Mouse (Mus musculus) adrenal gland, postnatal 10 days (tissue): ENCODE measurements around the gene Cd59a. TPM values are rescaled to one million over a fixed set of nuclear protein-coding genes. Genes with fewer than 3 reads are reported as not detected.

Experiments
- DNase-seq: peaks from one replicate; pipeline ENCODE4 v3.0.0; 2021; ENCODE audit warnings: mixed read lengths
- total RNA-seq, 2 experiments: library from RNA; stranded (reverse); gene quantifications; 2 replicates each; pipeline ENCODE4 v1.2.3; 2021

Cd59a gene
- total RNA-seq, 2 experiments from 2014 or later: 30.2 to 38.2 TPM

DNA sequence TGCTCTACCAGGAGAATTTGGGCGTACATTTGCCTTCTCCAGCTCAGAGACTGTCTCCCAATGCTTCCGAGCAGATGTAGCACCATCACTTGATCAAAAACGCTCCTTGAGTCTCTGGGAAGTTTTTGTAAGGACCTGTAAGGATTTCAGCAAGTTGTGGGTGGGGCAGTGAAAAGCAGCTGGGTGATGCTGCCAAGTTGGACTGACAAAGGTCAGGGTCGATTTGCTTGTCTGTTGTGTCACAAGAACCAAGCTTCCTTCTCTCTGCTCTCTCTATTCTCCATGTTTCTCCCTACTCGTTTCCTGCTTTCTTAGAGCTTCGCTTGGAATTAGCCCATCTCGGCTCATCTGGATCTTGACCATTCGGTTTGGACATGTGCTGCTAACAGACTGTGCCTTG is 46.5 kb downstream of the Cd59a start:
- no peak for DNase-seq

DNA sequence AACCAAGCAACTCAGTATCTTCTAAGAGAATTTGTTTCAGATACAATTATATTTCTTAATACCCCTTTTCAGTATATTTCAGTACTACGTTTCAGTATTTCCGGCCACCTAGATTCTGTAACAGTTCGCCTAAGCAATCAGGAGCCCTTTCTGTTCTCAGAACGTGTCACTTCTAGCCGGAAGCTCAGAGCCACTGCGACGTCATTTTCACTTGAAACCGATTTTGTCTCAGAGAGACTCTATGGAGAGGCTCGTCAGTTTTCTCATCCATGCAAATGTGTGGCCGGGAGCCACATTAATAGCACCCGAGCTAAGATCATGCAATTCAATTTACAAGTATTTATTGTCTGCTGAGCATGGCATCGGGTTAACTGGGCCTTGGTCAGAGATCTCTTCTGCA is 48.4 kb downstream of the Cd59a start:
- DNase-seq: no peak

DNA sequence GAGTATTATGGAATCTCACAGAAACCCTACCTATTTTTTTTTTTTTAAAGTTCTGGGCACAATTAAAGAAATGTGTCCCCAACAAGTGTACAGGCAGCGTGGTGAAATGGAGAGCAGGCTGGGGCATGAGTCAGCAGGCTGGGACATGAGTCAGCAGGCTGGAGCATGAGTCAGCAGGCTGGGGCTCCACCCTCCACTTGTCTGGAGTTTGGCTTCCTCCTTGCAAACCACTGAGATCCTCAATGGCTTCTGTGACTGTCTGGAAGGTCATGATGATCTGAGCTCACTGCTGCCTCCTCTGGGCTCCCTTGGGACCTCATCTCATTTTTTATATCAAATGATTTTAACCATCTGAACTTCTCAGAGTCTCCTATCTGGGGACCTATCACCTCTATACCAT is 50.4 kb downstream of the Cd59a start:
- peak; percentile 78 for DNase-seq

DNA sequence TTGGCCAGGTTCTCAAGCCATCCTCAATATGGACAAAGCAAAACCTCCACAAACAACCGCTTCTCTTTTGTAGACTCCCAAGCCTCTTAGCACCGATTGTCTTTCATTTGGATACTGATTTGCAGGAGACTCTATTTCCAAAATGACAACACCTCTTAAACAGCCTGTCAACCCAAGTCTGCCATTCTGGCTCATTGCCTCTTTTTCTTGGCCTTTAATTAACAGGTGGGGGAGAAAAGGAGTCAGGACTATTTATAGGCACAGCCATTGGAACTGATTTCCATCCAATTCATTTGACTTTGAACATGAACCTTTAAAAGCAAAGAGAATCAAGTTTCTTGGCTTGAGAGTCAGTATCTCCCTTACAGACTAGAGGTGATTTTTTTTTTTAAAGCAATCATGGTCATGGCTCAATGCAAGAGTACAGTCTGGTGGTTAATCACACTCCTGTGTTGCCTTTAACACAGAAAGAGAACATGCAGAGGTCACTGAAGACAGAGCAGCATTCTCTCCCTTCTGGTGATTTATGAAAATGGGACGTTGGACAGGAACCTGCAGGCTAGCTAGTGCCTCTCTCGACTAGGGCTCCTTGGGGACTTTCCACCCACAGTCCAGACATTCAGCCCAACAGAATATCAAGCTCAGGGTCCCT is 52.4 kb downstream of the Cd59a start:
- DNase-seq: no peak

DNA sequence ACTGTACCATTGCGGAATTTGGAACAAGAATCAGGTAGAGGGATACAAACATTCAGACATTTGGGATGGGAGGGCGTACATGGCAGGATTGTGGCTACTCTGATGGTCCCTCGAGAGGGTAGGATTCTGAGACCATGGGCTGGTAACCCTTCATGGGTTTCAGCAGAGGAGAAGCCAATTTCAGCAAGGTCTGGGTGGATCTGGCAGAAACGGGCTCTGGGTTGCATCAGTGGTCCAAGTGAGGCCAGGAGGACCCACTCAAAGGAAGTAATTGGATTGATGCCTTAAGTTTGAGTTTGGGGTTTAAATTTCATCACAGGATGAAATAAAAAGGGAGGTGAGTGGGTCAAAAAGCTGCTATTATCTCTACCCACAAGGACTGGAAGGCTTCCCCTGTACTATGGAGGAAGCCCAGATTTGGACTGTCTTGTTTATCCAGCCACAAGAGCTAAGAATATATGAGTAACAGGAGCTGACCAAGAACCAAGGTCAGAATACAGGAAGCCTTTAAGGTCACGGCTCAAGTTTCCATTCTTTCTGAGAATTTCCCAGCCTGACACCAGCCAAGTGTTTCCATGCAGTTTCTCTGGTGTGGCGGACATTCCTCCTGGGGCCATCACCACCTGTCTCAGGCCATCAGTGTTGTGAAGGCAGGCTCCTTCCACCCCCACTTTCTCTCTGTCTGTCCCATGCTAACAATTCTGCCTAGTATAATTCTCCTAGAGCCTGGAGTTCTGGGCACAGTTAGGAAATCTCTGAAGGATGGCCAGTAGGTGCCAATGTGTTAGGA is 55.2 kb downstream of the Cd59a start:
- DNase-seq: peak; percentile 25

DNA sequence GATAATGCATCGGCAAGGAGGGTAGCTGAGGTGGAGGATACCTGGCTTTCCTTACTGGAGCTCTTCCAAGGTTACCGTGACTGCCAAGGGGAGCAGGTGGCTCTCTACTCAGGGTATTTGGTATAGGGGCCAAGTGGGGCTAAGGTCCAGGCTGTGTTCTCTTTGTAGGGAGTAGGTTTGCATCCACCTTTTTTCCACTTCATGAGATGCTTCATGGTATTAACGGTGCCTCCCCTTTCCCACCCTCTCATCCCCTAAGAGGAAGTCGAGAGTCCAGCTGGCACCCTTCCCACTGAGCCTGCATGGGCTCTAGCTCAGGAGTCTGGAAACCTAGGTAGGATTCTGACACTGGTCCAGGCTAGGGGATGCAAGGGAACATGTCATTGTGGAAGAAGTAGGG is 57.7 kb downstream of the Cd59a start:
- DNase-seq: no peak

DNA sequence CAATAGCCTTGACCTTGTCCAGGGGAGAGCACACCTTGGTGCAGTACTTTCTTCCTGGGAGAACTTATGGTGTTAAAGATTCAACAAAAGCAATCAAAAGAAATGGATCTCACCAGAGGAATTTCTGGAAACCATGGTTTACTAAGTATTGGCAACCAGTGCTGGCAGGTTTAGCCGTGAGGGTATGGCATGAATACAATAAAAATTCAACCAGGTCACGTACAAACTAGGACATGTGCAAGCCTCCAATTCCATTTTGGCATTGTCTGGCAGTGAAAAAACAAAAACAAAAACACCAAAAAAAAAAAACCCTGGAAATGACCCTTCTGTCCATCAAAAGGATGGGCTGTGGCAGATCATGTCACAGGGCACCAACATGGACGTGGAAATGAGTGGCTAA is 58.3 kb downstream of the Cd59a start:
- DNase-seq: no peak

DNA sequence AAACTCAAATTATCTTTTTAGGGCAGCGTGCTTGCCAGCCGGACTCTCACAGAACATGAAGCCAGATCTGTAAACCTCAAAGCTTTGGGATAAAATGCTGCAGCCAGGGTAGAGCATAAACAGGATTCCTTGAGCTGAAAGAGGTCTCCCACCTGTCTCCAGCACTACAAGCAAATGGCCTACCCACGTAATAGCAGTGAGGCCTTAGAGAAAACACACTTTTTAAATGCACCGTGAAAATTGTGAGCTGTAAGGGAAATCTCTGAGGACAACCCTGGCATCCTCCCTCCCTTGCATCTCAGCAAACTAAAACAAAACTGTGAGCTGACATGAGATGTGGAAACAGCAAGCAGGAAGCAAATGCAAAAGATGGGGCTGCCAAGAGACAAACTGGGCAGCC is 62.2 kb downstream of the Cd59a start:
- no peak for DNase-seq

DNA sequence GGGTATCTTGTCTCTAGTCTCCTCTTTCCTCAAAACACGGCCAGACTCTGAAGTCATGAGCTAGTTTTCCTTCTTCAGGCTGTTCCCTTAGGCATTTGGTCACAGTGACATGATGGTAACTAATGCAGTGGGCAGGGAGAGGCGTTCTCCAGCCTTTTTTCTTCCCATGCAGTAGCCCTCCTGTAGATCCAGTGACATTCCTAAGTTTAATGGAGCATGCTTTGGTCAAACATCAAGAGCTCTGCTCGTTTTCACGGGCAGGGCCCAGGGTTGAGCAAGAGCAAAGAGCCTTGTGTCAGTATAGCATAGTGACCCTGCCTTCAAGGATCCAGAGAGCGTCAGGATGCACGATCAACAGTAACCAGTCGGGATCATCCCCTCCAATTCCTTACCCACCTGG is 67.8 kb downstream of the Cd59a start:
- DNase-seq: no peak

DNA sequence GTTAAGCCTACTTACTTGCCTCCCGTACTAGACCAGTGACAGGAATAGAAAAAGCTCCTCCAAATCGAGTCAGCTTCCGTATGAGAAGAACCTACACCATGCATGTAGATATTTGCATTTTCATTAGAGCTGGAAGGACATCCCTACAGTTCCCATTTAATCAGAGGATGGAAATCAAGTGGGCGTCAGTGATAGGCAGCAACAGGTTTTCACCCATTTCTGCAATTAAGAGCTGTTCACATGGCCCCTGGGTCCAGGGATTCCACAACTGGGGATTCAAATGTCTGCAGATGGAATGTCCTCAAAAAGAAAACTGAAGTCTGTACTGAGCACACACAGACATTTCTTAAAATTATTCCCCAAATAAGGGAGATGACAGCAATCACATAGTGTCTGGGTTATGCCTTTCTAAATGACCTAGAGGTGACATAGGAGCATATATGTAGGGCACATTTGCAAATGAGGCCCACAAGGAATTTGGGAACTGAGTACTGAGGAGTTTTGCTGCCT is 68.4 kb downstream of the Cd59a start:
- DNase-seq: no peak

Other genes with a start within 250 kb of the Cd59a start
- 10 to 100 TPM; 26.9 to 37.3 TPM for gene Lmo2, start 137.8 kb upstream of the Cd59a start, total RNA-seq
- 10 to 100 TPM; 74.6 to 85.7 TPM for gene Fbxo3, start 68.1 kb upstream of the Cd59a start, total RNA-seq
- not detected for gene 4931422A03Rik, start 67.4 kb upstream of the Cd59a start, total RNA-seq
- gene Gm10912, start 30.0 kb upstream of the Cd59a start, total RNA-seq: under 1 TPM; 0.15 to 0.30 TPM
- gene Gm10799, start 27.3 kb upstream of the Cd59a start, total RNA-seq: not detected
- 1 to 10 TPM; 4.7 to 5.0 TPM for gene Cd59b, start 26.0 kb upstream of the Cd59a start, total RNA-seq
- gene A930018P22Rik, start 27.0 kb downstream of the Cd59a start, total RNA-seq: 1 to 10 TPM; 1.7 to 2.0 TPM